Mouse (Mus musculus) megakaryocyte, embryonic 14.5 days (primary cell): ENCODE measurements around the gene H6pd. TPM values are rescaled to one million over a fixed set of nuclear protein-coding genes. Genes with fewer than 3 reads are reported as not detected.

Source experiments
- H3K27me3 ChIP-seq: replicated peaks from 2 replicates; pipeline ENCODE3; 2012; ENCODE audit warnings: inconsistent platforms
- H3K36me3 ChIP-seq: replicated peaks from 2 replicates; pipeline ENCODE3; 2012; ENCODE audit warnings: low read length, inconsistent platforms, mixed read lengths
- H3K4me1 ChIP-seq: 2 replicates; pipeline ENCODE4 v1.6.1; 2012; ENCODE audit warnings: inconsistent platforms
- H3K4me3 ChIP-seq: replicated peaks from 2 replicates; pipeline ENCODE3; 2012; ENCODE audit warnings: moderate library complexity, mild to moderate bottlenecking, inconsistent platforms
- H3K9me3 ChIP-seq: 2 replicates; pipeline ENCODE4 v1.6.1; 2012; ENCODE audit warnings: inconsistent platforms
- FLI1 ChIP-seq: IDR thresholded peaks from 2 replicates; pipeline ENCODE4 v1.6.1; 2012; ENCODE audit warnings: low read length, inconsistent platforms, mixed read lengths
- GATA1 ChIP-seq: IDR thresholded peaks from 3 replicates; pipeline ENCODE4 v1.6.1; 2012; ENCODE audit warnings: mixed read lengths, low read length, inconsistent platforms, borderline replicate concordance
- polyA plus RNA-seq: library from polyadenylated mRNA; stranded (reverse); fragments of >175 nt; gene quantifications from 2 replicates; pipeline ENCODE4 v1.2.3, GENCODE M21; 2012; ENCODE audit warnings: low replicate concordance; ENCODE audit not compliant: insufficient read depth

Gene H6pd
- polyA plus RNA-seq, 1 experiment, result 6.8 TPM

DNA sequence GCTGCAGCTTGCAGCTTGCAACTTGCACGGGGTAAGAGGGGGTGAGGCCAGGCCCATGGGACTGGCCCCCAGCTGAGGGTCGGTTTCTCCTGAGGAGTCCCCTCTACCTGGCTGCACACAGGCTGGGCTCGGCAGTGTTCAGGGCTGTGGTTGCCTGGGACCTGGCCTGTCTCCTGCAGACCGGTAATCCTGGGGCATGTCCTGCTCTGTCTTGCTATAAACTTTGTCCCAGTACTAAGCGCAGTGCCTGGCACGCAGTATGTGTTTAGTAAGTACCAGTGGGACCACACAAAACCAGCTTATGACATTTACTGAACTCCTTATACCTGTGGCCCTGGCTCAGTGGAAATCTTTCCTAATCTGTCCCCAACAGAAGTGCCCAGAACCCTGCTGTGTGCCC is 43.2 kb downstream of the H6pd start:
- peaks cover 15% of the 10 kb centered on the region for H3K4me1 ChIP-seq
- no peaks in the 10 kb centered on the region for H3K36me3 ChIP-seq
- peaks cover 58% of the 10 kb centered on the region for H3K27me3 ChIP-seq
- H3K4me3 ChIP-seq, result no peak overlapping the region
- peaks cover 8% of the 10 kb centered on the region for H3K9me3 ChIP-seq
- TF ChIP-seq FLI1 (no peak), GATA1 (no peak)

DNA sequence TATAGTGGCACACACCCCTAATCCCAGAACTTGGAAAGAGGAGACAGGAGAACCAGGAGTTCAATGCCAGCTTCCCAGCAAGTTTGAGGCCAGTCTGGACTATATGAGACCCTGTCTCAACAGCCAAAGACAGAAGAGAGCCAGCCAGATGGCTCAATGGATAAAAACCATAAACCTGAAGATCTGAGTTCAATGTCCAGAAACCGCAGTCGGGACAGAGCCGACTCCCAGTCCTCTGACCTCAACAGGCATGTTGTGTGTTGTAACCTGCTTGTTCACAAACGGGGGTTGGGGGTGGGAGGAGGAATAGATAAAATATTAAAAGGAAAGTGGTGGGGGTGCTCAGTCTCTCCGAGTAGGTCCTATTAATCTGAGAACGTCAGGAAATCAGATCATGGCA is 43.6 kb downstream of the H6pd start:
- Histone ChIP-seq H3K9me3 (peaks cover 8% of the 10 kb centered on the region), H3K4me3 (no peak overlapping the region), H3K4me1 (peaks cover 15% of the 10 kb centered on the region), H3K36me3 (no peaks in the 10 kb centered on the region), H3K27me3 (peaks cover 58% of the 10 kb centered on the region)
- TF ChIP-seq FLI1, result no peak
- no peak for TF ChIP-seq GATA1

DNA sequence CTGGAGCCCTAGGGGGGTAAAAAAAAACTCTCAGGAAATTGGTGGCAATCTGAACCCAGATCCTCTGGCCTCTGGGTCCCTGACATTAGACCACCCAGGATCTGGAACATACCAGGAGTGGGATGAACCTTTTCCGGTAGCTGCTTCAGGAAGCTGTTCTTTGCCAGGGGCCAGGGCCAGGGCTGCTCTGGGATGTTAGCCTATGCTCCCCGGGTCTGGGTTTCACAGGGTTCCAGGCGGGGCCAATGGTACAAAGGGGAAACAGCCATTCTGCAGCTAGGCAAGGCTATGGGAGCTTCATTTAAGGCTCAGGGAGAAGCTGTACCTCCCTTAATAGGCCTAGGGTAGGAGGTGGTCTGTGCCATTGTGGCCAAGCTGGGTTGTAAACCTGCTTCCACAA is 44.1 kb downstream of the H6pd start:
- peaks cover 55% of the 10 kb centered on the region for H3K27me3 ChIP-seq
- TF ChIP-seq GATA1 (no peak), FLI1 (no peak)

DNA sequence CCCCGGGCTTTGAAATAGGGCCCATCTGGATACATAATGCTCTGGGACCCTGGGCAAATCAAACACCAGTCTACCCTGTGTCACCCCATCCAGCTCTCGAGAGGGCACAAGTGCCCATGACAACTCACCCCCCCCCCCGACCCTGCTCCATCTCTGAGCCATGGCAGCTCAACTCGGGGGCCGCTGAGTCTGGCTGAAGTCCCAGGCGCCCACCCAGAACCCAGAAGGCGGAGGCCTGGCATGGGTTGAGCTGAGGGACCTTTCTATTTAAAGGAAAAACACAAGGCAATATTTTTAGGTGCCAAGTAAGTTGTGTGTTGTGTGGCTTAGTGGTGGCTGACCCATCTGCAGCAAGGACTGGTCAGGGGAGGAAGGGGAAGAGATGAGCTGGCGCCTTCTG is 44.5 kb downstream of the H6pd start:
- no peaks in the 10 kb centered on the region for H3K36me3 ChIP-seq
- H3K4me3 ChIP-seq, result no peak overlapping the region
- H3K27me3 ChIP-seq, result peaks cover 52% of the 10 kb centered on the region
- TF ChIP-seq GATA1 (no peak), FLI1 (no peak)
- H3K4me1 ChIP-seq, result peaks cover 13% of the 10 kb centered on the region
- H3K9me3 ChIP-seq, result peaks cover 8% of the 10 kb centered on the region

More for the DNA sequence above, 44.1 kb downstream of the H6pd start:
- Histone ChIP-seq H3K4me3 (no peak overlapping the region), H3K4me1 (peaks cover 15% of the 10 kb centered on the region), H3K9me3 (peaks cover 8% of the 10 kb centered on the region), H3K36me3 (no peaks in the 10 kb centered on the region)

DNA sequence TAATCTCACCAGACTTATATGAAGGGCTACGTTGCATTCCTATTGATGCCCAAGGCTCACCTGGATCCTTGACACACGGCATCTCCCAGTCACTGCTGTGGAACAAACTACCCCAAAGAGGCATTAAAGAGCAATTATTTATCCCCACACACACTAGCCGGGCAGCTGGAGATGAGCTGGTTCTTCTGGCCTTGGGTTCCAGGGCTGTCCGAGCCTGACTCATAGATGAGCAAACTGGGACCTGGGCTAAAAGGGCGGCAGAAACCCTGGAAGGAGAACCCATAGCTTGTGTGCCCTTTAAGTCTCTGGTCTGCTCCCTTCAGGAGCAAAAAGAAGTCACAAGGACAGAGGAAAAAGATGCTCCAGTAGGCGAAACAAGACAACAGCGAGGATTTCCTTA is 48.4 kb downstream of the H6pd start:
- Histone ChIP-seq H3K9me3 (peaks cover 8% of the 10 kb centered on the region), H3K36me3 (no peaks in the 10 kb centered on the region), H3K27me3 (peaks cover 46% of the 10 kb centered on the region), H3K4me3 (no peak overlapping the region), H3K4me1 (peaks cover 6% of the 10 kb centered on the region)
- TF ChIP-seq GATA1 (no peak), FLI1 (no peak)

DNA sequence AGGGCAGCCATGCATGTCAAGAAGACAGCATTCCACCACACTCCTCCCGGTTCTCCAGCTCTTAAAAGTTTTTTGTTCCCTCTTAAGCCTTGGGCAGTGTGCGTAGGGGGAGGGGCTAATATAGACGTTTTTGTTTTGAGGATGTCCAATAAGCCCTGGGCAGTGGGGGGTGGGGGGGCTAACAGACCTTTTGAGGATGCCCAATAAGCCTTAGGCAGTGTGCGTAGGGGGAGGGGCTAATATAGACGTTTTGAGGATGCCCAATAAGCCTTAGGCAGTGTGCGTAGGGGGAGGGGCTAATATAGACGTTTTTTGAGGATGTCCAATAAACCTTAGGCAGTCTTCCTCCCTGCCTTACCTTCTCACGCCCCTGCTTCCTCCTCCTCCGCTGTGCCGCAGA is 49.0 kb downstream of the H6pd start:
- Histone ChIP-seq H3K4me1 (peaks cover 11% of the 10 kb centered on the region), H3K36me3 (no peaks in the 10 kb centered on the region), H3K4me3 (no peak overlapping the region), H3K9me3 (peaks cover 8% of the 10 kb centered on the region), H3K27me3 (peaks cover 45% of the 10 kb centered on the region)
- TF ChIP-seq GATA1 (no peak), FLI1 (no peak)

DNA sequence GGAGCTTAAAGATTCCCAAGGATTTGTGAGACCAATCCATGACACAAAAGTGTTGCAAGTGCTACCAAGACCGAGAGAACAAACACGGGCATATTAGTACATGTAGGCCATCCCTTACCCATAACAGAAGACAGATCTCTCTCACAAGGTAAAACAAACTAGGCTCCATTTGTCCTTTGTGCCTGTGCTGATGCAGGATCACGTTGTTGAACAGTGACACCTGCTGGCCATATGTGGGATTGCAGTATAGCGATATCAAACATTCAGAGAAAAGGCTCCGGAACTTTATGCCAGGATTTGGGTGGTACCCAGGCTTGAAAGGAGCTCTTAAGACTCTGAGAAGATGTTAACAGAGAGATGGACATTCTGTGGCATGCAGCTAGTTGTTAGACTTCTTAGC is 50.3 kb downstream of the H6pd start:
- Histone ChIP-seq H3K27me3 (peaks cover 49% of the 10 kb centered on the region), H3K4me3 (no peak overlapping the region), H3K36me3 (no peaks in the 10 kb centered on the region), H3K4me1 (peaks cover 24% of the 10 kb centered on the region), H3K9me3 (peaks cover 6% of the 10 kb centered on the region)
- TF ChIP-seq GATA1 (no peak), FLI1 (no peak)

DNA sequence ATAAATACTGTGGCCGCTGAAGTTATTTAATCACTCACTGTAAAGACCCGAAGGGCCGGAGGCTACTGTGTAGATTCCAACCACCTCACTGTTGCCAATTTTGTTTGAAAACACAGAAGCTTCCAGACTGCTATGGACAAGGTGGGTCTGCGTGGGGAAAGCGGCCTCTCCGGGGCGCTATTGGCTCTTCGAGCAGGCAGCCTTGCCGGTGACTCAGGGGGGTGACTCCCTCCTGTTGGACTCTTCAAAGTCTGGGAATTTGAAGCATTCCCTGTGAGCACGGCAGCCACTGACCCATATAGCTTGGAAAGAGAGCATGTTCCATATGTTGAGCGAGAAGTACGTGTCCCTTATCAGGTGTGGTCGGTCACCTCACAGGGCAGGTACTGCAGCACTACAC is 52.8 kb downstream of the H6pd start:
- no peaks in the 10 kb centered on the region for H3K9me3 ChIP-seq
- no peaks in the 10 kb centered on the region for H3K36me3 ChIP-seq
- no peak for TF ChIP-seq FLI1
- TF ChIP-seq GATA1, result no peak
- peaks cover 71% of the 10 kb centered on the region for H3K27me3 ChIP-seq
- H3K4me1 ChIP-seq, result peaks cover 26% of the 10 kb centered on the region
- no peak overlapping the region for H3K4me3 ChIP-seq

DNA sequence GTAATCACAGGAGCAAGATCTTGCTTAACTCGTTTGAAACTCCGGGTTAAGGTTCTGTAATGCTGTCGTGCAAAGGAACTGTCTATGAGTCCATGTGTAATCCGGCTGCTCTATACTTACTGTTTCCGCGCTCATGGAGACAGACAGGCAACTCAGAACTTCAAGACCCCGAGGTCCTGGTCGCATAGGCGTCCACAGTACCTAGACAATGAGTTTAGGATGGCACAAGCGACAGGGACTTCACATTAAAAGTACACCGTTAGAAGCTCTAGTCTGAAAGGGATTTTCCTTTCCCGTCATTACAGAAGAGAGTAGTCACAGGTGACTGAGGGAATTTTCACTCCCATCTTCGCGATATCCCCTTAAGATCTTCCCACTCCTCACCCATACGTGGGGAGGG is 53.2 kb downstream of the H6pd start:
- H3K27me3 ChIP-seq, result peaks cover 71% of the 10 kb centered on the region
- no peaks in the 10 kb centered on the region for H3K9me3 ChIP-seq
- H3K4me3 ChIP-seq, result peak overlapping the region; percentile 92
- TF ChIP-seq GATA1 (no peak), FLI1 (no peak)
- peaks cover 26% of the 10 kb centered on the region for H3K4me1 ChIP-seq
- no peaks in the 10 kb centered on the region for H3K36me3 ChIP-seq

DNA sequence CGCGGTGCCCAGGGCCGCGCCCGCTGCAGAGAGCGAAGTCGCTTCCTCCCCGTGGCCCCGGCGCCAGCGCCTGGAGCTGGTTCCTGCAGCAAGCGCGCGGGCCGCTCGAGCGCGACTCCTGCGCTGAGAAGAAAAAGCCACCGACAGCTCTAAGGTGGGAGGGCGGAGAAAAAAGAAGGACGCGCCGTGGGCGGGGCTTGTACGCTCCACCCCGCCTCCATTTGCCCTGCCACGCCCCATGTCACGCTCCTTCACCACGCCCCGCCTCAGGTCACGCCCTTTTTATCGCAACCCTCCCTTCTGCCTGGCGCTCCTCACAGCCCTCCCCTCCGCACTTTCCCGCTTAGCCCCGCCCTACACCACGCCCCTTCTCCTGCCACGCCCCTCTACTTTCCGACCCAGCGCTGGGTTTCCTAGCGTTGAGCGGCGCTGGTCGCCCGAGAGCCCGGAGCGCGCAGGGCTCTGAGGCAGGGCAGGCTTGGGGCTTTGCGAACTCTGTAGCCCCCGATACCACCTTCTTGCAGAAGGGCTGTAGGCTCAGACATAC is 53.9 kb downstream of the H6pd start, which contains the start of gene Spsb1:
Gene Spsb1 (minus strand): TSS at position 151 of the 547 bp plus-strand sequence.
- Histone ChIP-seq H3K27me3 (peaks cover 71% of the 10 kb centered on the region), H3K36me3 (no peaks in the 10 kb centered on the region)

More for the DNA sequence above, 53.9 kb downstream of the H6pd start, which contains the start of gene Spsb1:
- TF ChIP-seq GATA1, result no peak
- TF ChIP-seq FLI1, result no peak
- H3K4me3 ChIP-seq, result peak within 1 kb of the TSS; percentile 92
- H3K4me1 ChIP-seq, result peaks cover 26% of the 10 kb centered on the region
- H3K9me3 ChIP-seq, result no peaks in the 10 kb centered on the region
